Mouse (Mus musculus): Measurements from ENCODE around the gene Wscd2.

DNA sequence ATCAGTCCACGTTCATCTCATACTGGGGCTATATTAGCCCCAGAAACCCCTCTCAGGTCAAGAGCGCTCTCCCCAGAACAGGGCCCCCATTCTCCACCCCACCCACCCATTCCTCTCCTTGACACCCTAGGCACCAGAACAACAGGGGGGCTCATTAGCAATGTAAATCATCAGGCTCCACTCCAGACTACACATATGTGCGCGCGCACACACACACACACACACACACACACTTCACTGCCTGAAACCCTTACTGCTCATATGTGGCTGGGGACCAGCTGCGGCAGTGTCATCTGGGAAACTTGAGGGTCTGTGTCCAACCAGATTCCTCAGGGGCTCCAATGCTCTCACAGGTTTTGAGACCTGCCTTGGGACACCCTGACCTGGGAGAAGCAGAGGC lies 88.3 kb downstream of the Wscd2 start:
- TF ChIP-seq CTCF (IDR thresholded peaks at IDR 0.05; ENCODE audit: control insufficient read depth, insufficient read depth, insufficient replicate concordance, low read depth, low read length): no peak
- TF ChIP-seq POLR2A (IDR thresholded peaks at IDR 0.05; ENCODE audit: control insufficient read depth, low read depth, low read length): no peak

Data from testis, adult 2 months (tissue).